Mouse (Mus musculus): ENCODE results near the gene Dctpp1.

Gene Dctpp1

GRCm38 (mm10) chr7:127231376-127231775, 29.1 kb downstream of the Dctpp1 start:
- in situ Hi-C loops (cut with MboI), result no loop called here

DNA sequence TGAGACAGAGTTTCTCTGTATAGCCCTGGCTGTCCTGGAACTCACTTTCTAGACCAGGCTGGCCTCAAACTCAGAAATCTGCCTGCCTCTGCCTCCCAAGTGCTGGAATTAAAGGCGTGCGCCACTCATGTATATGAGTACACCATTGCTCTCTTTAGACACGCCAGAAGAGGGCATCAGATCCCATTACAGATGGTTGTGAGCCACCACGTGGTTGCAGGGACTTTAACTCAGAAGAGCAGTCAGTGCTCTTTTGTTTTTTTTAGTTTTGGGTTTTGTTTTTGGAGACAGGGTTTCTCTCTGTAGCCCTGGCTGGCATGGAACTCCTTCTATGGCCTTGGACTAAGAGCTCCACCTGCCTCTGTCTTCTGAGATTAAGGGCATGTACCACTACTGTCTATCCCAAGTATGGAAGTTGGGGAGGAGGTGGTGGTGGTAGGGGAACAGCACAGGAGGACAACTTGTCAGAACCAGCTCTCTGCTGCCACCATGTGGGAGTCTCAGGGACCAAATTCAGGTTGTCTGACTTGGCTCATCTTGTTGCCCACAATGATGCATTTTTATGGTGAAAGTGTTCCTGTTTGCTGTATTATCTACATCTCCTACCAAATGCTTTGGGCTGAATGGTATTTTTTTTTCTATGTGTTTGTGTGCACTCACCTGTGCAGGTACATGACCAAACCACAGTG, 31.8 kb downstream of the Dctpp1 start:
- in situ Hi-C loops (cut with MboI), result no loop called here

GRCm38 (mm10) chr7:127225147-127225995, 35.1 kb downstream of the Dctpp1 start:
- in situ Hi-C loops (cut with MboI), result no loop called here

DNA sequence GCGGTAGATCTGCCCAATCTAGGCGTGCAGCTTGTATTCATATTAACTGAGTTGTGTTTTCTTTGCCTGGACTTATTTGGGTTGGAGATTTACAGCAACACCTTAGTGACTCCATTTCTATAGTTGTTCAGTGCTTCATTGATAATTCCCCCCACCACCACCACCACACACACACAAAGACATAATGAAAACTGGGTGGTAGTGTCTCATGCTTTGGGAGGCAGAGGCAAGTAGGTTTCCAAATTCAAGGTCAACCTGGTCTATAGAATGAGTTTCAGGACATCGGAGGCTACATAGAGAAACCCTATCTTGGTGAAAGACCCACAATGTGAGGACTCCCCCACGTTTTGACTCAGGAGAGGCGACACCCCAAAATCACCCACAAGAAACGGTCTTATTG, 35.9 kb downstream of the Dctpp1 start:
- in situ Hi-C loops (cut with MboI), result no loop called here

- in situ Hi-C loops (cut with MboI), result no loop called here
These were observed 36.7 kb downstream of the Dctpp1 start for GRCm38 (mm10) chr7:127223515-127224478.

GRCm38 (mm10) chr7:127223106-127223505, 37.4 kb downstream of the Dctpp1 start:
- in situ Hi-C loops (cut with MboI), result no loop called here

- in situ Hi-C loops (cut with MboI), result no loop called here
These were observed 40.1 kb downstream of the Dctpp1 start for GRCm38 (mm10) chr7:127220440-127220839.

DNA sequence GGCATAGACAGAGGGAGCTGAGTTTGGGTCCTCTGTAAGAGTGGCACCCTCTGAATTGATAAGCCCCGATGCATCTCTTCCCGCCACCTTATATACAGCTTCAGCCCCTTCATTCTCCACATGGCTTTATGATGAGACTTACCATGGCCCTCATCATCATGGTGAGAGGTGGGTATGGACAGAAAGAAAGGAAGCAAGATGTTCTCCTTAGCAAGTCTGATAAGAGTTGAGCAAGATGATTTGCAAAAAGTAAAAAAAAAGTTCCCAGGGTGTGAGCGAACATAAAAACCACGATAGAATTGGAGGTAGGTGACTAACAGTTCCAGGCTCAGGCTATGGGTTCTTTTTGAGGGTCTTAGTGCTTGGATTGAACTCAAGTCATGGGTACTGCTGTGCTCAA, 41.8 kb downstream of the Dctpp1 start:
- in situ Hi-C loops (cut with MboI), result no loop called here

- in situ Hi-C loops (cut with MboI), result no loop called here
These were observed 42.4 kb downstream of the Dctpp1 start for GRCm38 (mm10) chr7:127217901-127218642.

DNA sequence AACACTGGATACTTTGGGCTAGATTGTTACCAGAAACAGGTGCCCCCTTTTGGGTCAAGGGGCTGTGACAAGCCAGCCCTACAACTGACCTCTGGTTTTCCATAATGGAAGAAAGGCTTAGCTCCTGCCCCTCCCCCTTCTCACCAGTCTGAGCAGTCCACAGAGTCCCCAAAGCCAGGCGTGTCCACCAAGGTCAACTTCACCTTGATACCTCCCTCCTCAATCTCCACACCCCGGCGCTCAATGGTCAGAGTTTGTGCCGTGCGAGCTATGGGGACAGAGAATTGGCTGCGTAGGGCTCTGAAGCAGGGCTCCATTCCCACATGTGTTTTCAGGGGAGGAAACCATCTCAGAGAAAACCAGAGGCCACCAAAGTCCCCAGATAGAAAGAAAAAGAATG, 43.0 kb downstream of the Dctpp1 start:
- in situ Hi-C loops (cut with MboI), result no loop called here

GRCm38 (mm10) chr7:127216307-127216706, 44.2 kb downstream of the Dctpp1 start:
- in situ Hi-C loops (cut with MboI), result no loop called here

DNA sequence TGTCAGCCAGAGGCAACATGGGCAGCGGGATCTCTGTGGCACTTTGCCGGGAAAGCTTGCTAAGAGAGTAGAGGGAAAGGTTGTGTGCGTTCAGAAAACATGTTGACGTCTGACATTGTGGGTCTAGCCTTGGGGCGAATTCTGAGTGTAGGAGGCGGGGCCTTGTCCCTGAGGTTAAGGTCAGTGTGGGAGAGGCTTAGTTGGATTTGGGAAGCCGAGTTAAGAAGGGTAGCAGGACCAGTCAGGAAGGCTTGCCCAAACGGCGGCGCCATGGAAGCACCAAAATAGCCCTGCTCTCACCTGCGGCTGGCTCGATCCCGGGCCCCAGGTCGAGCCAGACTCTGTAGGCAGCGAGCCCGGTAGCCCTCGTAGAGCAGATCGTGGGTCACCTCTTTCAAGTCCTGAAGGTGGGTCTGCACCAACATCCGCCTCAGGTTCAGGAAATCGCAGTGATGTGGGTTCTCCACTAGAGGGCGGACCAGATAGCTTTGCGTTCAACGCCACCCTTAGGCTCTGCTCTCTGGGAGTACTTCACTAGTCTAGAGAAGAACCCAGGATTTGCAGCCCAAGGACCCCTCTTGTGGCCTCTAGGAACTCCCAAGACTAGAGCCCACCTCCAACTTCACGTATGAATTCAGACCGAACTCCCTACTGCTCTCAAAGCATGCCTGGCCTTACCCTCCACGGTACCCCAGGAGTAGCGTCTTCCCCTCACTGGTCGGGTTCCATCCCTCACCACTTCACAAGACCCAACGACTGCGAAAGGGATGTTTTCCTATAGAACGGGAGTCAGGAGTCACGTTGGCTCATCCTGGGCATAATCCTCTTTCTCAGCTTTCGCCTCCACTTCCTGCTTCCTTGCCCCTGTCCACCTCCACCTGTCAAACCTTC, 45.3 kb downstream of the Dctpp1 start:
- in situ Hi-C loops (cut with MboI), result no loop called here

DNA sequence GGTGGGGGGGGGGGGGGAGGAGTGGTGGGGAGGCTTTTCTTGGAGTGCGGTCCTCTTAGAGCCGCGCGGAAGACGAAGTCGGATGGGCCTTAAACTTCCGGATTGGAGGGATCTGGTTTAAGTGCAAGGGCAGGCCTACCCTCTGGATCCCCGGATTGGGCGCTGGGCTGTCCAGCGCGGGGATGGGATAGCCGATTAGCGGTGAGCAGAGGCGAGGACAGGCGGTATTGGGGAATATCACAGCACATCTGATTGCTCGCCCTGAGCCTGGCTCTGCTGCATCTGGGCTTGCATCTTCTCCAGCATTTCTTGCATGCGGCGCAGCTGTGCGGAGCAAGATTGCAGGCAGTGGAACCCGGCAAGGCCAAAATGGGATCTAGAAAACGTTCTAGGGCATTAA, 46.0 kb downstream of the Dctpp1 start:
- in situ Hi-C loops (cut with MboI), result no loop called here

GRCm38 (mm10) chr7:127213930-127214329, 46.6 kb downstream of the Dctpp1 start:
- in situ Hi-C loops (cut with MboI), result no loop called here

GRCm38 (mm10) chr7:127213485-127213884, 47.0 kb downstream of the Dctpp1 start:
- in situ Hi-C loops (cut with MboI), result no loop called here

- in situ Hi-C loops (cut with MboI), result no loop called here
These were observed 47.9 kb downstream of the Dctpp1 start for GRCm38 (mm10) chr7:127212432-127213250.

DNA sequence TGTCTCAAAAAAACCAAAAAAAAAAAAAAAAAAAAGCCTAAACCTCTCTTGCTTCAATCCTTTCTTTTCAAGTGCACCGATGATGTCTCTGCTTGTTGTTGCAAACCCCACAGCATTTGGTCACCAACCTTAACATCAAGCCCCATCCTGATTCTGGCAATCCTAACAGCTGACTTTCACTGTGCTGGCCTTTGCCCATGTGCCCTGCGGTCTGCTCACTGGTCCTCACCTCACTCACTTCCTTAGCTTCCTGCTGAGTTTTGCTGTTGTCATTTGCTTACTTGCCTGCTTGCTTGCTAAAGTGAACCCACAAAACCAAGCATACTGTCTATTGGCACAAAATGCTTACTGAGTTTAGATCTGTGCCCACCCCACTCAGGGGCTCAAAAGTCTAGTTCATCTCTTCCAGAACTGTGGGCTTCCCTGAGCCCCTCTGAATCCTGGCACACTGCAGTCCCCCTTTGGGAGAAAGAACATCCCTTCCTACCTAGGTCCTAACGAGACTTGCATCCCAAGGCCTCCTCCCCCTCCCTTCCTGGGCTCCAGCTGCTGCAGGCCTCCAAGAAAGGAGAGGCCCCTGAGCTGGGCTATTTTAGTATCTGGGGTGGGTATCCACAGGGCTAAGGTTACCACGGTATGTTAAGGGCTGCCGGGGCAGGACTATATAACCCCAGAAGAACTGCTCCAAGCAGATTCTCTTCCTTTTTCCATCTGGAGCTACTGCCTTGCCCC, 49.3 kb downstream of the Dctpp1 start:
- in situ Hi-C loops (cut with MboI), result no loop called here

DNA sequence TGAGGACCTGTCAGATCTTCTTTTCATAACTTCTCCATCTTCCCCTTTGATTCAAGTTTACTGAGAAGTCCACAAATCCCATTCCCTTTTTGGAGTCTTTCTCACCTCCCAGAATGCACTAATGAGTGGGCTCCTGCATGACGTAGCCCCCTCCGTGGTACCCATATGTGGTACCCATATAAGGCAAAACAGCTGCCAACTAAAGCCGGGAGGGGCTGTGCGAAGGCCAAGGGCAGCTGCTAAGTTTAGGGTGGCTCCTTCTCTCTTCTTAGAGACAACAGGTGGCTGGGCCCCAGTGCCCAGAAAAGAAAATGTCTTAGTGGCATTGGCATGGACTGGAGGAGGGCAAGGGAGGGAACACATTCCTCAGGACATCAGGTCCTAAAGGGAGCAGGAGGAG, 50.2 kb downstream of the Dctpp1 start:
- in situ Hi-C loops (cut with MboI), result no loop called here

- in situ Hi-C loops (cut with MboI), result no loop called here
These were observed 50.7 kb downstream of the Dctpp1 start for GRCm38 (mm10) chr7:127209851-127210250.

Data from mature B cell (primary cell).